Mouse (Mus musculus) stomach, embryonic 15.5 days (tissue): ENCODE data around the gene Gpi1. TPM values are rescaled to one million over a fixed set of nuclear protein-coding genes. Genes with fewer than 3 reads are reported as not detected.

ENCODE experiments used
- ATAC-seq: fragments of 200-750 bp; cut with Nextera tagmentation; 2 replicates; pipeline ENCODE4 v1.8.0; 2017; ENCODE audit warnings: low read depth, moderate number of reproducible peaks, moderate TSS enrichment; ENCODE audit not compliant: insufficient read depth, low FRiP score
- H3K27ac ChIP-seq: fragments of 300-500 bp; sonication (generic); 2 replicates; pipeline ENCODE4 v1.5.1; 2015; ENCODE audit warnings: mild to moderate bottlenecking, inconsistent platforms
- H3K27me3 ChIP-seq: fragments of 300-500 bp; sonication (generic); replicated peaks from 2 replicates; pipeline ENCODE4 v1.6.1; 2015; ENCODE audit warnings: inconsistent platforms
- H3K36me3 ChIP-seq: fragments of 300-500 bp; sonication (generic); 2 replicates; pipeline ENCODE4 v1.6.1; 2015; ENCODE audit warnings: inconsistent platforms
- H3K4me1 ChIP-seq: fragments of 300-500 bp; sonication (generic); 2 replicates; pipeline ENCODE4 v1.6.1; 2015; ENCODE audit warnings: inconsistent platforms
- H3K4me2 ChIP-seq: fragments of 300-500 bp; sonication (generic); 2 replicates; pipeline ENCODE4 v1.6.1; 2015; ENCODE audit warnings: mild to moderate bottlenecking, inconsistent platforms
- H3K4me3 ChIP-seq: fragments of 300-500 bp; sonication (generic); replicated peaks from 2 replicates; pipeline ENCODE4 v1.5.1; 2015; ENCODE audit warnings: inconsistent platforms
- H3K9ac ChIP-seq: fragments of 300-500 bp; sonication (generic); 2 replicates; pipeline ENCODE4 v1.6.1; 2015; ENCODE audit warnings: inconsistent platforms
- H3K9me3 ChIP-seq: fragments of 300-500 bp; sonication (generic); 2 replicates; pipeline ENCODE4 v1.6.1; 2016; ENCODE audit warnings: inconsistent platforms
- WGBS: fragments of 180-500 bp; shearing (Covaris S2); methylation state at CpG from one replicate; pipeline ENCODE4 v1.1.7; 2015; 5-methylcytosine and 5-hydroxymethylcytosine counted together
- polyA plus RNA-seq: library from polyadenylated mRNA; unstranded; fragments of >200 nt; fragmentation: Nextera tagmentation; extraction: Ambion mirVana; gene quantifications from 2 replicates; pipeline ENCODE4 v1.2.1, GENCODE M21; 2015

Gene Gpi1
- 288 and 338 TPM in 2 replicates for polyA plus RNA-seq

- H3K4me1 ChIP-seq = peaks cover 37% of the 10 kb centered on the region
- no peaks in the 10 kb centered on the region for H3K9me3 ChIP-seq
- H3K9ac ChIP-seq = peak within 1 kb of the TSS; percentile 74
- peaks cover 26% of the 10 kb centered on the region; the same call in 1 of the 2 replicates for H3K36me3 ChIP-seq
- peak; percentile 67 for ATAC-seq
- H3K27me3 ChIP-seq = no peaks in the 10 kb centered on the region
- peak within 1 kb of the TSS; percentile 80 for H3K4me2 ChIP-seq
- peak within 1 kb of the TSS; percentile 91 for H3K27ac ChIP-seq
- under 1% methylated on average over 39 of the region's 39 CpGs for WGBS
- peak within 1 kb of the TSS; percentile 81 for H3K4me3 ChIP-seq
Measured at GRCm38 (mm10) chr7:34230116-34230515, at the start of gene Gpi1. Gpi1 (minus strand) TSS chr7:34230336.

DNA sequence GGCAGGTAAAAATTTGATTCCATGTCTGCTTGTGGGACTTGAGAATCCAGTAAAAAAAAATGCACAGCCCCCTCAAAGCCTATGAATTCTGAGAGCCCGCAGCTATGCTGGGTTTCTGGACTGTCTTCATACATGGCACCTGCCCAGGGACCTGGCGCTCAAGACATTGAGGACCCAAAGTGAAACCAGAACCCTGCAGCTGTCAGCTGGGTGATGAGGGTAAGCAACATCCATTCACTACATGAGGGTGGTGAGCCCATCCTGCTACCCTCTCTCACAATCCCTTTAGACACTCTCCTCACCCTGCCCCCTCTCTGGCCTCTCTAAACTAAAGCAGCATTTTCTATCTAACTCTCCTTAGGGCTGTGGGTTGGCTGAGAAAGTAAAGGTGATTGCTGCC, 47.5 kb upstream of the Gpi1 start:
- WGBS = 93% methylated on average over 2 of the region's 2 CpGs
- Histone ChIP-seq H3K4me3 (no peak overlapping the region), H3K27ac (no peak overlapping the region), H3K4me2 (no peak overlapping the region), H3K4me1 (no peaks in the 10 kb centered on the region), H3K27me3 (no peaks in the 10 kb centered on the region), H3K9ac (no peak overlapping the region), H3K36me3 (no peaks in the 10 kb centered on the region), H3K9me3 (no peaks in the 10 kb centered on the region)
- no peak for ATAC-seq

DNA sequence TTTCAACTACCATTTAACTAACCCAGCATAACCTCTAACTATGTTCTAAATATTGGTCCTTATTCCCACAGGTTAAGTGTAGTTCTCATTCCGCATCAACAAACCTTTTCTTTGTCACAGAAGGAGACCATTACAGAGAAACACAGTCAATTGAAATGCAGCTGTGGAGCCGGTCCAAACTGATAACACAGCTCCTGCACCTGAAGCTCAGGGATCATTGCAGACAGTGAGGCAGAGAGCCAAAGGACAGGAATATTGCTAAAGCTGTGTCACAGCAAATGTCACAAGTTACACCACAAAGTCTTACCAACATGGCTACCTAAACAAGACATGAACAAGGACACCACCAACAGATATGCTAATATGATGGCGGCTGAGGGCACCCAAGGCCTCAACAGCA, 45.9 kb upstream of the Gpi1 start:
- 93% methylated on average over 3 of the region's 3 CpGs for whole genome bisulfite sequencing
- H3K36me3 ChIP-seq = no peaks in the 10 kb centered on the region
- H3K4me1 ChIP-seq = no peaks in the 10 kb centered on the region
- H3K27me3 ChIP-seq = no peaks in the 10 kb centered on the region
- ATAC-seq = no peak
- no peak overlapping the region for H3K4me3 ChIP-seq
- no peak overlapping the region for H3K4me2 ChIP-seq
- H3K27ac ChIP-seq = no peak overlapping the region
- no peaks in the 10 kb centered on the region for H3K9me3 ChIP-seq
- no peak overlapping the region for H3K9ac ChIP-seq

GRCm38 (mm10) chr7:34272465-34272864, 42.3 kb upstream of the Gpi1 start:
- no peak overlapping the region for H3K4me3 ChIP-seq
- no peak for ATAC-seq
- 71% methylated on average over 4 of the region's 4 CpGs for whole genome bisulfite sequencing
- H3K4me1 ChIP-seq = no peaks in the 10 kb centered on the region
- H3K27me3 ChIP-seq = no peaks in the 10 kb centered on the region
- H3K36me3 ChIP-seq = no peaks in the 10 kb centered on the region
- no peak overlapping the region for H3K9ac ChIP-seq
- H3K4me2 ChIP-seq = no peak overlapping the region
- H3K27ac ChIP-seq = no peak overlapping the region
- H3K9me3 ChIP-seq = no peaks in the 10 kb centered on the region

DNA sequence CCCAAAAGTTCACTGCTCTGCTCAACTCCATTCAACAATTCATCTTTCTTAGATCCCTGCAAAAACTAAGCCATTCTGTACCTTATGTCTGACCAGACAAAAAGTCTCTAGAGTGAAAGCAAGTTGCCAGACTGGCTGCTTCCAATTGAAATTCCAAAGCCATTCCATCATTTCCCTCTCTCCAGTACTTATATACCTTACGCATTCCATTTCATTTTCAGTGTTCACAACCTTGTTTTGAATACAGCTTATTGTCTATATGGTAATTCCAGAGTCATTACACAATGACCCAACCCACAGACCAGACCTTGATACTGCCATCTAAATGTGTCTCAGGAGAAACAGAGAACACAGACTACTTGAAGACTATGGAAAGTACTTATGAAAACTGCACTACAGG, 38.3 kb upstream of the Gpi1 start:
- H3K27me3 ChIP-seq = no peaks in the 10 kb centered on the region
- ATAC-seq = no peak
- H3K4me1 ChIP-seq = no peaks in the 10 kb centered on the region
- 55% methylated on average over 1 of the region's 1 CpGs for WGBS
- no peak overlapping the region for H3K9ac ChIP-seq
- H3K4me2 ChIP-seq = no peak overlapping the region
- no peak overlapping the region for H3K4me3 ChIP-seq
- no peak overlapping the region for H3K27ac ChIP-seq
- H3K36me3 ChIP-seq = no peaks in the 10 kb centered on the region
- H3K9me3 ChIP-seq = no peaks in the 10 kb centered on the region

- Histone ChIP-seq H3K9me3 (no peaks in the 10 kb centered on the region), H3K36me3 (0 out of 2 replicates have a peak, but pooled peaks cover 3% of the 10 kb centered on the region), H3K27ac (no peak overlapping the region), H3K4me3 (no peak overlapping the region), H3K27me3 (no peaks in the 10 kb centered on the region), H3K4me1 (no peaks in the 10 kb centered on the region), H3K4me2 (no peak overlapping the region), H3K9ac (no peak overlapping the region)
- no peak for ATAC-seq
Measured at GRCm38 (mm10) chr7:34266421-34266820, 36.3 kb upstream of the Gpi1 start.

- no peak overlapping the region for H3K9ac ChIP-seq
- no peaks in the 10 kb centered on the region for H3K27me3 ChIP-seq
- WGBS = 55% methylated on average over 5 of the region's 5 CpGs
- no peaks in the 10 kb centered on the region for H3K9me3 ChIP-seq
- H3K36me3 ChIP-seq = 0 out of 2 replicates have a peak, but pooled peaks cover 3% of the 10 kb centered on the region
- H3K4me3 ChIP-seq = no peak overlapping the region
- ATAC-seq = no peak
- H3K4me2 ChIP-seq = no peak overlapping the region
- H3K4me1 ChIP-seq = no peaks in the 10 kb centered on the region
- no peak overlapping the region for H3K27ac ChIP-seq
Measured at GRCm38 (mm10) chr7:34265876-34266346, 35.8 kb upstream of the Gpi1 start.

- 91% methylated on average over 5 of the region's 5 CpGs for WGBS
- H3K9me3 ChIP-seq = no peaks in the 10 kb centered on the region
- no peak for ATAC-seq
Measured at GRCm38 (mm10) chr7:34263437-34263836, 33.3 kb upstream of the Gpi1 start.

GRCm38 (mm10) chr7:34258407-34258806, 28.3 kb upstream of the Gpi1 start:
- 83% methylated on average over 1 of the region's 1 CpGs for WGBS
- H3K27me3 ChIP-seq = no peaks in the 10 kb centered on the region
- no peak overlapping the region for H3K27ac ChIP-seq
- no peak overlapping the region for H3K4me2 ChIP-seq
- no peak overlapping the region for H3K9ac ChIP-seq
- H3K36me3 ChIP-seq = peaks cover 23% of the 10 kb centered on the region
- H3K9me3 ChIP-seq = no peaks in the 10 kb centered on the region
- H3K4me3 ChIP-seq = no peak overlapping the region
- no peaks in the 10 kb centered on the region for H3K4me1 ChIP-seq
- ATAC-seq = no peak

More at GRCm38 (mm10) chr7:34263437-34263836, 33.3 kb upstream of the Gpi1 start:
- Histone ChIP-seq H3K27ac (no peak overlapping the region), H3K4me2 (no peak overlapping the region), H3K36me3 (0 out of 2 replicates have a peak, but pooled peaks cover 7% of the 10 kb centered on the region), H3K4me3 (no peak overlapping the region), H3K9ac (no peak overlapping the region), H3K4me1 (no peaks in the 10 kb centered on the region), H3K27me3 (no peaks in the 10 kb centered on the region)

DNA sequence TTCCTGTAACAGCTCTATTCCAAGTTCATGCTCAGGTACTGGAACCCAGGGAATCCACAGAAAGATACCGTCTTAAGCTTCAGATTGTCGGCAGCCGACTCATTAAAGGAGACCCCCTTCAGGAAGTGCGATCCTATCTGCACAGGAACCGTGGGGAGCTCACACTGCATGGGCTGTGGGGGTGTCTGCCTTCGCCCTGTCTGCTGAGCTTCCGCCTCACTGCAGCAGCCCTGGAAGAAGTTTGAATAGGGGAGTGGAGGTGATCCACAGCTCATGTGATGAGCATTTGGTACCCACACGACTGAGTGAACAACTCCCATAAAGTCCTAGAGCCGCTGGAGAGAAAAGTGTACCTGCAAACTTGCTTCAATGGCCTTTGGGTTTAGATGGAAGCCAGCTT, 27.1 kb upstream of the Gpi1 start:
- 80% methylated on average over 9 of the region's 9 CpGs for WGBS
- Histone ChIP-seq H3K4me1 (no peaks in the 10 kb centered on the region), H3K4me3 (no peak overlapping the region), H3K9me3 (no peaks in the 10 kb centered on the region), H3K9ac (no peak overlapping the region), H3K36me3 (peaks cover 27% of the 10 kb centered on the region), H3K4me2 (no peak overlapping the region), H3K27ac (no peak overlapping the region), H3K27me3 (no peaks in the 10 kb centered on the region)
- ATAC-seq = no peak

- no peak overlapping the region for H3K4me3 ChIP-seq
- H3K4me1 ChIP-seq = no peaks in the 10 kb centered on the region
- 79% methylated on average over 1 of the region's 1 CpGs for WGBS
- no peak overlapping the region for H3K4me2 ChIP-seq
- no peaks in the 10 kb centered on the region for H3K27me3 ChIP-seq
- H3K9me3 ChIP-seq = no peaks in the 10 kb centered on the region
- no peak overlapping the region for H3K9ac ChIP-seq
- ATAC-seq = no peak
- H3K36me3 ChIP-seq = peaks cover 31% of the 10 kb centered on the region
- H3K27ac ChIP-seq = no peak overlapping the region
Measured at GRCm38 (mm10) chr7:34255916-34256315, 25.8 kb upstream of the Gpi1 start.

DNA sequence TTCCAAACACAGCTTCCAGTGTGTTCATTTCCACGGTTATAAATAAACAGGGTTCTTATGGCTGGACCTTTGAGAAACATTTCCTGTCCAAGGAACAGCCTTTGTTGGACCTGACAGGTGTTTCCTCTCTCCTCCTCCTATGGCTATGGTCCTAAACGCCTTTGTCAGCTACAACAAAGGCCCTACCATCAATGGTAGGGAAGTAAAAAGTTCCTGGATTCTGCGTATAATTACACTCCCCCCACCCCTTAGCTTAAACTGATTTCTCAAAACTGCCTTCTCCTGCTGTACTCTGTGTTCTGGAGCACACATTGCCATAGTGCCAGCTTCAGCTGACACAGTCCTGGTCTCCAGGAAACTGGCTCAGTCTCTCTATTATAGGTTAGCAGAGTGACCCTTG, 25.0 kb upstream of the Gpi1 start:
- Histone ChIP-seq H3K36me3 (peaks cover 33% of the 10 kb centered on the region), H3K27ac (peak overlapping the region; percentile 7; the same call in 1 of the 2 replicates), H3K9ac (no peak overlapping the region), H3K4me2 (no peak overlapping the region), H3K4me1 (no peaks in the 10 kb centered on the region), H3K4me3 (no peak overlapping the region), H3K9me3 (no peaks in the 10 kb centered on the region), H3K27me3 (no peaks in the 10 kb centered on the region)
- no peak for ATAC-seq
- 53% methylated on average over 3 of the region's 3 CpGs for WGBS

- Histone ChIP-seq H3K9ac (no peak overlapping the region), H3K4me2 (no peak overlapping the region), H3K4me3 (no peak overlapping the region), H3K27ac (no peak overlapping the region), H3K9me3 (no peaks in the 10 kb centered on the region), H3K4me1 (no peaks in the 10 kb centered on the region), H3K27me3 (no peaks in the 10 kb centered on the region), H3K36me3 (peaks cover 37% of the 10 kb centered on the region)
- WGBS = 88% methylated on average over 2 of the region's 2 CpGs
- ATAC-seq = no peak
Measured at GRCm38 (mm10) chr7:34252030-34252429, 21.9 kb upstream of the Gpi1 start.
